Mouse (Mus musculus): ENCODE data around the gene Alg12.

- TF ChIP-seq CTCF (IDR thresholded peaks at IDR 0.05; ENCODE audit: low read depth, low read length), result no peak
- TF ChIP-seq EP300 (IDR thresholded peaks at IDR 0.05; ENCODE audit: insufficient read depth, low read depth, low read length), result no peak
- TF ChIP-seq POLR2A (IDR thresholded peaks at IDR 0.05; ENCODE audit: insufficient read depth, low read length), result no peak
Observed at GRCm38 (mm10) chr15:88821403-88821802, 2.3 kb upstream of the Alg12 start.

Measured in ES-Bruce4 (cell line).